Mouse (Mus musculus) cortical plate, adult 2 months (tissue): ENCODE results near the gene Dhrs7b. TPM values are rescaled to one million over a fixed set of nuclear protein-coding genes. Genes with fewer than 3 reads are reported as not detected.

Source experiments
- H3K27ac ChIP-seq: fragments of 200-500 bp; 2 replicates; pipeline ENCODE4 v1.5.1; 2012; ENCODE audit warnings: low read length, control low read depth, inconsistent platforms; ENCODE audit not compliant: insufficient read depth
- H3K4me1 ChIP-seq: fragments of 200-500 bp; 2 replicates; pipeline ENCODE4 v1.6.1; 2011; ENCODE audit warnings: low read length; ENCODE audit not compliant: control insufficient read depth, insufficient read depth
- H3K4me3 ChIP-seq: fragments of 200-500 bp; 2 replicates; pipeline ENCODE4 v1.5.1; 2011; ENCODE audit warnings: mild to moderate bottlenecking, low read length, control low read depth; ENCODE audit not compliant: insufficient read depth
- CTCF ChIP-seq: fragments of 200-500 bp; IDR thresholded peaks from 2 replicates; pipeline ENCODE4 v1.5.1; 2011; ENCODE audit warnings: mild to moderate bottlenecking, control low read depth, low read length; ENCODE audit not compliant: insufficient read depth; ENCODE audit errors: extremely low read depth
- POLR2A ChIP-seq: fragments of 200-500 bp; IDR thresholded peaks from 2 replicates; pipeline ENCODE4 v1.6.1; 2011; ENCODE audit warnings: mild to moderate bottlenecking, low read length, control low read depth; ENCODE audit not compliant: insufficient read depth; ENCODE audit errors: extremely low read depth
- polyA plus RNA-seq: library from polyadenylated mRNA; depleted of rRNA; stranded (reverse); fragments of >200 nt; gene quantifications from 2 replicates; pipeline ENCODE4 v1.2.3, GENCODE M21; 2012; rRNA removed

Gene Dhrs7b
- polyA plus RNA-seq, 1 experiment = 20.6 TPM

- H3K4me1 ChIP-seq = no peaks in the 10 kb centered on the region
- no peak for TF ChIP-seq CTCF
- TF ChIP-seq POLR2A = no peak
- no peak overlapping the region for H3K4me3 ChIP-seq
- H3K27ac ChIP-seq = no peak overlapping the region
Observed at GRCm38 (mm10) chr11:60889861-60890260, 59.4 kb downstream of the Dhrs7b start.

DNA sequence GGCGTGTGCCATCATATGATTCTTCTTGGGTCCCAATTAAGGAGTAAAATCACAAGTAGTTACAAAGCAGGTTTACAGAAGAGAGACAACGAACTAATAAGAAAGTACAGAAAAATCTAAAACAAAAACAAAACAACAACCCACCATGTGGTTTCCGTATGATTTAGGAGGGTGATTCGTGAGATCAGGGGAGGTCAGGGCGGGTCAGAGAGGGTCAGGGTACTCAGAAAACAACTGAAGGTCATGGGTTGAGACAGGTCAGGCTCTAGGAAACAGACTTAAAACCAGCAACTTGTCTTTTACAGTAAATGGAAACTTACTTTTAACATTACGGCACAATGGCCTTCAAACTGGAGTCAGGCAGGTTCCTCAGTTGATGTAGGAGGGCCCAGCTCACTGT, 59.9 kb downstream of the Dhrs7b start:
- Histone ChIP-seq H3K27ac (no peak overlapping the region), H3K4me3 (no peak overlapping the region), H3K4me1 (no peaks in the 10 kb centered on the region)
- TF ChIP-seq CTCF (no peak), POLR2A (no peak)

DNA sequence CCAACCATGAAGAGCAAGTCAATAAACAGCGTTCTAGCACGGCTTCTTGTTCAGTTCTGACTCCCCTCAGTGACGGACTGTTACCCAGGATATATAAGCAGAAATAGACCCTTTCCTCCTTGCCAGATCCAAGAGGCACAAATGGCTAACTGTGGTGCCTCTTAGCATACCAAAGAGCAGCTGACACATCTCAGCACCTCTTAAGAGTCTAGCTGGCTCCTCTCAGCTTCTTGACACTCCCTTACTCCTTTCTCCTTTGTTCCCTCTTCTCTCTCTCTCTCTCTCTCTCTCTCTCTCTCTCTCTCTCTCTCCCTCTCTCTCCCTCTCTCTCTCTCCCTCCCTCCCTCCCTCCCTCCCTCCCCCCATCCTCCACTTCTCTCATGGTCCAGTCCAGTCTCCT, 60.3 kb downstream of the Dhrs7b start:
- TF ChIP-seq CTCF = no peak
- no peak for TF ChIP-seq POLR2A
- no peaks in the 10 kb centered on the region for H3K4me1 ChIP-seq
- H3K4me3 ChIP-seq = no peak overlapping the region
- H3K27ac ChIP-seq = no peak overlapping the region

DNA sequence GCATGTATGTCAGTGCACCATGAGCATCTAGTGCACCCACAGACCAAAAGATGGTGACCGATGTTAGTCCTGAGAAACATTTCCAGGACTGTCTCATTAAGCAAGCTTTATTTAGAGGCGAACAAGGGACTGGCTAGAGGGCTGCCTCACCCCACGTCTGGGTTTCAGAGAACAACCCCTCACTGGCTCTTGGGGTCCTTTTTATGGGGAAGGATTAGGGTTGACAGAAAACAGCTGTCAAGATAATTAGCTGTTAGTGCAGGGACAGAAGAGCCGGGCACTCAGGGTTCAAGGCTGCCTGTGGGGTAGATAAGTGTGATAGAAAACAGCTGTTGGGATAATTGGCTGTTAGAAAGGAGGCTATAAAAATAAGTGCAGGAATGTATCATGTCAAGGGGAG, 65.5 kb downstream of the Dhrs7b start:
- no peak overlapping the region for H3K4me3 ChIP-seq
- TF ChIP-seq CTCF (no peak), POLR2A (no peak)
- no peaks in the 10 kb centered on the region for H3K4me1 ChIP-seq
- no peak overlapping the region for H3K27ac ChIP-seq

- no peaks in the 10 kb centered on the region for H3K4me1 ChIP-seq
- H3K27ac ChIP-seq = no peak overlapping the region
- no peak for TF ChIP-seq CTCF
- TF ChIP-seq POLR2A = no peak
- no peak overlapping the region for H3K4me3 ChIP-seq
Observed at GRCm38 (mm10) chr11:60902001-60902400, 71.6 kb downstream of the Dhrs7b start.

DNA sequence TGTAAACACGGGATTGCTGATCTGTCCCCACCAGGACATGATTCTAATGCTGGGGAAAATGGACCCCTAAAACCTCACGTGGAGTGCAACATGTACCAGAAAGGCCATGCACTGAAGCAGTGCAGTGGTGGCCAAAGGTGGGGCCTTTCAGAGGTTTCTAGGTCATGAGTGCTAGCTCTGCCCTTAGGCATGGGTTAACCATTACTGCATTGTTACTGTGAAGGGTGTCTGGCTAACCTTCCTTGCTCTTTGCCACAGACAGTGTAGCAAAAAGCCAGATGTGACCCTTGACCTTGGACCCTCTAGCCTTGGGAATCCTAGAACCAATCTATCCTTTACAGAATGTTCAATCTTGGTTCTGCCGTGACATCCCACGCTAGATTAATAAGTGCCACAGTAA, 72.1 kb downstream of the Dhrs7b start:
- Histone ChIP-seq H3K4me3 (no peak overlapping the region), H3K27ac (no peak overlapping the region), H3K4me1 (no peaks in the 10 kb centered on the region)
- TF ChIP-seq POLR2A = no peak

GRCm38 (mm10) chr11:60903661-60904061, 73.2 kb downstream of the Dhrs7b start:
- no peak for TF ChIP-seq CTCF
- no peak for TF ChIP-seq POLR2A
- Histone ChIP-seq H3K4me3 (no peak overlapping the region), H3K4me1 (no peaks in the 10 kb centered on the region), H3K27ac (no peak overlapping the region)

DNA sequence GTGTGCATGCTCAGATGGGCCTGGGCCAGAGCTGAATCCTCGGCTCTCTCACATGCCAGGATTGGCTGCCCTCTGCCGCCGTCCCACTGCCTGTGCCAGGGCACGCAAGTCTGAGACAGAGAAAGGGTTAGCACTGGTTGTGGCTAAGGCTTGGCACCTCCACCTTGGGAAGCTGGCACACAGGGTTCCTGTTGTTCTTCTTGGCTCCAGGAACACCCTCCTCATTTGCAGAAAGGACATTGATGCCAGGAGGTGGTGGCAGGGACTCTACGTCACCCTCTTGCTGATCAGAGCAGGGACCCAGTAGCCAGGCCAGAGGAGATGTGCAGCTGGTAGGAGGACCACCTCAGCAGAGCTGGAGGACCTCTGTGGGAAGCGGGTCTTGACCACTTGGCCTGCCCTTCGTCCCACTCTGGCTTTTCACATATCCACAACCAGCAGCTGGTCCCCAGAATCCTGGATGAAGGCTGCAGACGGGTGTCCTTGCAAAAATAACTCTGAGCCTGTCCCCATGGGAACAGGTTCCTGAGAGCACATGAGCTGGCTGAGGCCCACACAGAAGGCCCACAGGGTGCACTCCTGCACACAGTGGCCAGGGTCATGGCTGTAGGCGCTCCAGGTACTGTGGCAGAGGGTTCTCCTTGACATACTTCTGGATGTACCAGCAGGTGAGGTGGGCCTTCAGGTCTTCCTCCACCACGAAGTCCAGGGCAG, 75.1 kb downstream of the Dhrs7b start:
- Histone ChIP-seq H3K27ac (no peak overlapping the region), H3K4me1 (no peaks in the 10 kb centered on the region), H3K4me3 (no peak overlapping the region)
- TF ChIP-seq CTCF = no peak

DNA sequence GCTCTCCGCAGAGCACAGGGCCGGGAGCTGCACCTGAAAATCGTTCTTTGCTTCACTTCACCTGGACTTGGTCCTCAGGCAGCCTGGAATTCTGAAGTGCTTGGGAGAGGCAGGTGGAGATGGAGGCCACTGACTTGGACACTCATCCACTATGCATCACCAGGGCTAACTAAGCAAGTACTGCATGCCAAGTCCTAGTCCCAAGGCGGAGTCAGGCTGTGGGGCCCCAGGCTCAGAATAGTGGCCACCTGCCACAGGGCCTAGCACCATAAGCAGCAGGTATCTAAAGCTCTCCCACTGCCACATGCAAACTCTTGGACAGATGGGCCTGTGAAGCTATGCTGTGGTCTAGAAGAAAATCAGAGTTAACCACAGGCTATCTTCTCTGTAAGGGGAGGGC, 76.0 kb downstream of the Dhrs7b start:
- no peak for TF ChIP-seq CTCF
- no peak for TF ChIP-seq POLR2A
- H3K4me1 ChIP-seq = no peaks in the 10 kb centered on the region
- H3K27ac ChIP-seq = no peak overlapping the region

GRCm38 (mm10) chr11:60908073-60908472, 77.6 kb downstream of the Dhrs7b start:
- Histone ChIP-seq H3K27ac (no peak overlapping the region), H3K4me3 (no peak overlapping the region), H3K4me1 (peaks cover 4% of the 10 kb centered on the region)
- TF ChIP-seq POLR2A (no peak), CTCF (no peak)

More for the DNA sequence above, 76.0 kb downstream of the Dhrs7b start:
- no peak overlapping the region for H3K4me3 ChIP-seq

- peaks cover 5% of the 10 kb centered on the region for H3K4me1 ChIP-seq
- no peak overlapping the region for H3K27ac ChIP-seq
- TF ChIP-seq POLR2A = no peak
- TF ChIP-seq CTCF = no peak
- H3K4me3 ChIP-seq = no peak overlapping the region
Observed at GRCm38 (mm10) chr11:60909626-60910025, 79.2 kb downstream of the Dhrs7b start.

Other genes starting within 250 kb of the Dhrs7b start
- gene Llgl1, start 130.9 kb upstream of the Dhrs7b start, polyA plus RNA-seq = 58.3 and 60.4 TPM in 2 replicates
- gene Flii, start 103.4 kb upstream of the Dhrs7b start, polyA plus RNA-seq = 115 and 122 TPM in 2 replicates
- 23.7 and 27.7 TPM in 2 replicates for gene Mief2, start 102.2 kb upstream of the Dhrs7b start, polyA plus RNA-seq
- 5.8 TPM in 2 replicates for gene Top3a, start 53.3 kb upstream of the Dhrs7b start, polyA plus RNA-seq
- 12.0 and 12.8 TPM in 2 replicates for gene Smcr8, start 53.1 kb upstream of the Dhrs7b start, polyA plus RNA-seq
- gene Shmt1, start 18.9 kb upstream of the Dhrs7b start, polyA plus RNA-seq = 2.5 and 3.5 TPM in 2 replicates
- gene Tmem11, start 48.6 kb downstream of the Dhrs7b start, polyA plus RNA-seq = 46.0 and 46.6 TPM in 2 replicates
- gene Natd1, start 84.1 kb downstream of the Dhrs7b start, polyA plus RNA-seq = 11.3 and 12.4 TPM in 2 replicates
- gene Map2k3, start 101.4 kb downstream of the Dhrs7b start, polyA plus RNA-seq = 16.0 and 17.1 TPM in 2 replicates
- gene Kcnj12, start 191.9 kb downstream of the Dhrs7b start, polyA plus RNA-seq = 11.6 and 12.8 TPM in 2 replicates